Comparison of ENCODE assay signal across 21 mouse cellular contexts in the genomic region with DNA sequence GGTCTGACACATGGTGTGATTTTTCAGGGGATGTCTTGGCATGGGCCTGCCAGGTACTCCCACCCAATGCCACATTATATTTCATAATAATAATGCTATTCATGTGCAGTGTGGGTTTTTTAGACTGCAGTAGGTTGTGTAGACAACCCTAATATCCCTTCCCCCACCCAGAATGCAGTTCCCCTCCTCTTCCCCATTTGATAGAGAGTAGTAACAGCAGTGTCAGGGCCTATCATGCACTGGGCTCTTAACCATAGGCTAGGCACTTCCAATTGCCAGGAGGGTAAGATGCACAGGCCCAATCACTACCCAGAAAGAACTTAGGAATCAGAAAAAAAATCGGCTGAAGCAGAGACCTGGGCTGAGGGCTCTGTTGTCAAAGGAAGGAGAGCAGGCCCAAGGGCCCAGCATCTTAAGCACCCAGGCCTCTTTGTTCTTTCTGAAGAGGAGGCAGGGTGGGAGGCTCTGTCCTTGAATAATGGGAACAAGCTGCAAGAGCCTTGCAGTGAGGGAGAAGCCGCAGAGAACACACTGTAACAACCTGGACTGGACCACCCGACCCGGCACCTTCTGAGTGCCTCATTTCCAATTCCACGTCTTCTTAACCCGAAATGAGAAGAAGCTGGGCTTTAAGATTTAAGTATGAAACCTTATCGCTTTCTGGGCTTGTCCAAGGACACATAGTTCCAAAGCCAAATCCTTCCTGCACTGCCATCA. TPM values are rescaled to one million over a fixed set of nuclear protein-coding genes. Genes with fewer than 3 reads are reported as not detected.
DNase-seq lines count a peak whose midpoint lies in the region; ATAC-seq and TF ChIP-seq lines count a peak whose summit lies in the region.
"Had no signal": no experiment of that assay in that cellular context is flagged by ENCODE, and none has a peak within 500 bp of the region (broad histone marks: within the 10 kb centered on the region; RNA-seq: fewer than 3 reads in every experiment).

No protein-coding gene starts in this region.

- 86% methylated on average over 7 of the region's 7 CpGs for WGBS in kidney, embryonic 14.5 days

- H3K36me3 ChIP-seq in MEL (ENCODE audit: control insufficient read depth in 1 of 2, insufficient read depth in 2 of 2, low read length in 2 of 2) = no peaks in the 10 kb centered on the region
- no peaks in the 10 kb centered on the region for H3K36me3 ChIP-seq in kidney, embryonic 14.5 days (ENCODE audit: control insufficient read depth, insufficient read depth, low read length)
- H3K36me3 ChIP-seq: embryonic facial prominence, embryonic 13.5 days; forebrain, embryonic 12.5 days; G1E; heart, embryonic 15.5 days; hindbrain, embryonic 10.5 days; intestine, embryonic 15.5 days had no signal

- intact Hi-C loops in gastrocnemius, adult 2 months (cut with DNase I) = loop anchor here (2.0 kb wide), 2 partner anchors 43 to 79 kb away; no protein-coding TSS in a partner anchor

- no peaks in the 10 kb centered on the region for H3K27me3 ChIP-seq in MEL (ENCODE audit: control insufficient read depth in 1 of 2, insufficient read depth in 2 of 2, low read length in 2 of 2)
- H3K27me3 ChIP-seq in kidney, embryonic 14.5 days (ENCODE audit: control insufficient read depth, insufficient read depth, low read length) = no peaks in the 10 kb centered on the region
- H3K27me3 ChIP-seq: embryonic facial prominence, embryonic 13.5 days; forebrain, embryonic 12.5 days; heart, embryonic 15.5 days; intestine, embryonic 15.5 days had no signal

- TF ChIP-seq RAD21 in MEL (IDR thresholded peaks at IDR 0.05; ENCODE audit: low read depth, low read length) = no peak

- no peak for TF ChIP-seq EP300 in MEL (IDR thresholded peaks at IDR 0.05; ENCODE audit: low read depth in 1 of 2, low read length in 2 of 2)

- H3K4me3 ChIP-seq in gastrocnemius, adult 2 months = no peak overlapping the region
- H3K4me3 ChIP-seq in MEL (ENCODE audit: control insufficient read depth in 1 of 2, insufficient read depth in 1 of 2, low read depth in 2 of 2, low read length in 2 of 2) = no peak overlapping the region
- H3K4me3 ChIP-seq in kidney, embryonic 14.5 days (ENCODE audit: low read length) = no peak overlapping the region
- H3K4me3 ChIP-seq: embryonic facial prominence, embryonic 13.5 days; forebrain, embryonic 12.5 days; heart, embryonic 15.5 days; hindbrain, embryonic 10.5 days; intestine, embryonic 15.5 days had no signal

- no peak for TF ChIP-seq POLR2A in MEL (IDR thresholded peaks at IDR 0.05; ENCODE audit: control insufficient read depth in 1 of 2, insufficient read depth in 1 of 2, low read depth in 1 of 2, low read length in 2 of 2, poor library complexity in 1 of 2)

- peaks cover 0 to 5% of the 10 kb centered on the region in 2 experiments; a peak in 2 of 4 replicates for H3K4me1 ChIP-seq in MEL (ENCODE audit: control insufficient read depth in 1 of 2, insufficient read depth in 2 of 2, low read length in 2 of 2)
- H3K4me1 ChIP-seq in kidney, embryonic 14.5 days (ENCODE audit: control insufficient read depth, insufficient read depth, low read length) = no peaks in the 10 kb centered on the region
- H3K4me1 ChIP-seq: embryonic facial prominence, embryonic 13.5 days; forebrain, embryonic 12.5 days; hindbrain, embryonic 10.5 days had no signal

- H3K79me2 ChIP-seq in MEL (ENCODE audit: control insufficient read depth, insufficient read depth, low read length, poor library complexity) = no peaks in the 10 kb centered on the region

- no peak overlapping the region for H3K9ac ChIP-seq in MEL (ENCODE audit: control insufficient read depth, low read depth, low read length, poor library complexity, severe bottlenecking)
- H3K9ac ChIP-seq in kidney, embryonic 14.5 days (ENCODE audit: low read depth, low read length) = no peak overlapping the region
- H3K9ac ChIP-seq: embryonic facial prominence, embryonic 13.5 days; forebrain, embryonic 12.5 days; heart, embryonic 15.5 days; hindbrain, embryonic 14.5 days; intestine, embryonic 15.5 days had no signal

- peak overlapping the region; percentile 92 for H3K27ac ChIP-seq in gastrocnemius, adult 2 months
- no peak overlapping the region for H3K27ac ChIP-seq in MEL (ENCODE audit: control insufficient read depth, low read depth, low read length)
- no peak overlapping the region for H3K27ac ChIP-seq in kidney, embryonic 14.5 days (ENCODE audit: low read depth, low read length)
- H3K27ac ChIP-seq: embryonic facial prominence, embryonic 13.5 days; forebrain, embryonic 12.5 days; heart, embryonic 15.5 days; hindbrain, embryonic 10.5 days; hindbrain, embryonic 14.5 days; intestine, embryonic 15.5 days had no signal

- no peak overlapping the region for H3K4me2 ChIP-seq in kidney, embryonic 14.5 days (replicated peaks; ENCODE audit: low read depth, low read length)
- H3K4me2 ChIP-seq: embryonic facial prominence, embryonic 13.5 days; forebrain, embryonic 12.5 days; heart, embryonic 11.5 days; heart, embryonic 15.5 days; hindbrain, embryonic 14.5 days; intestine, embryonic 15.5 days had no signal

- ATAC-seq in granulocyte monocyte progenitor cell, adult 5-6 weeks (replicated peaks; ENCODE audit: poor library complexity, severe bottlenecking) = peak; percentile 37
- no peak for ATAC-seq in kidney, embryonic 14.5 days (ENCODE audit: low FRiP score, low TSS enrichment)
- ATAC-seq: forebrain, embryonic 16.5 days; intestine, embryonic 15.5 days had no signal

- H3K9me3 ChIP-seq in MEL (replicated peaks; ENCODE audit: insufficient read depth, low read length) = no peaks in the 10 kb centered on the region
- no peaks in the 10 kb centered on the region for H3K9me3 ChIP-seq in kidney, embryonic 14.5 days (ENCODE audit: control insufficient read depth, low read length)
- H3K9me3 ChIP-seq: embryonic facial prominence, embryonic 13.5 days; forebrain, embryonic 12.5 days; G1E; heart, embryonic 15.5 days; hindbrain, embryonic 10.5 days; intestine, embryonic 15.5 days had no signal

- no peak for TF ChIP-seq CTCF in gastrocnemius, adult 2 months (IDR thresholded peaks at IDR 0.05)
- TF ChIP-seq CTCF in MEL (IDR thresholded peaks at IDR 0.05 in 2 of 3, conservative IDR thresholded peaks at IDR 0.05 in 1 of 3; ENCODE audit: control insufficient read depth in 1 of 3, insufficient read depth in 1 of 3, low read depth in 2 of 3, low read length in 3 of 3, poor library complexity in 1 of 3, severe bottlenecking in 1 of 3) = no peak

- no peak for DNase-seq in gastrocnemius, adult 2 months
- no peak for DNase-seq in gastrocnemius, adult 18-20 months (ENCODE audit: low spot score)
- DNase-seq in MEL (ENCODE audit: low read depth, low spot score) = peak; percentile 55
- peak; percentile 75 for DNase-seq in testis, postnatal 10 days (ENCODE audit: low spot score)
- DNase-seq in right cerebral cortex, postnatal 10 days (ENCODE audit: low spot score in 2 of 2) = no peak
- DNase-seq: cerebellum, adult 18-20 months; cerebellum, adult 9-11 months; cerebellum, postnatal 36 days; gastrocnemius, postnatal 25 days; heart, adult 18-20 months had no signal

TF ChIP-seq in MEL, 35 proteins besides CTCF, POLR2A, EP300 and RAD21:
- no peak for TF ChIP-seq CHD1 (IDR thresholded peaks at IDR 0.05; ENCODE audit: low read depth, low read length)
- TF ChIP-seq MEF2A (IDR thresholded peaks at IDR 0.05; ENCODE audit: extremely low read depth, insufficient replicate concordance, low read depth, low read length, poor library complexity, severe bottlenecking) = no peak
- peak; percentile 16; the same call in 1 of the 2 replicates for TF ChIP-seq BHLHE40 (IDR thresholded peaks at IDR 0.05; ENCODE audit: borderline replicate concordance, low read depth, low read length)
- TF ChIP-seq NELFE (IDR thresholded peaks at IDR 0.05; ENCODE audit: low read depth, low read length) = no peak
- no peak for TF ChIP-seq NRF1 (IDR thresholded peaks at IDR 0.05; ENCODE audit: insufficient read depth, low read depth, low read length, poor library complexity, severe bottlenecking)
- TF ChIP-seq TBP (IDR thresholded peaks at IDR 0.05; ENCODE audit: low read depth, low read length) = 0 out of 2 replicates have a peak, but pooled peaks have one; percentile 27
- peak; percentile 43 for TF ChIP-seq CHD2 (IDR thresholded peaks at IDR 0.05; ENCODE audit: low read length)

RNA-seq across cellular contexts. Expression of a gene that starts 33.9 kb away (rescaled TPM):
- 100 to 1,000 TPM; 243 to 313 TPM for total RNA-seq in gastrocnemius, adult 2 months (2021)
- total RNA-seq in gastrocnemius, adult 18-20 months (2021) = 100 to 1,000 TPM; 238 to 306 TPM
- 51.6 and 75.6 TPM in 2 replicates for total RNA-seq in MEL (2012; rRNA removed)
- polyA plus RNA-seq in MEL (2012; ENCODE audit: insufficient read depth in 1 of 2, insufficient read length in 2 of 2, low read depth in 1 of 2, low replicate concordance in 2 of 2, missing spikeins in 1 of 2) = 10 to 100 TPM in 1 of 2 experiments, not detected in 1; 44.2 TPM
- total RNA-seq in granulocyte monocyte progenitor cell, adult 5-6 weeks (2014; fragmentation: Nextera tagmentation) = 38.6 and 70.1 TPM in 2 replicates
- 62.0 and 76.5 TPM in 2 replicates for total RNA-seq in granulocyte monocyte progenitor cell, adult 5-6 weeks (2017)
- 28.0 TPM in 2 replicates for polyA plus RNA-seq in kidney, embryonic 14.5 days (2014; fragmentation: Nextera tagmentation; extraction: Ambion mirVana)

Comparison
In these comparisons a context has a peak if more than half of its experiments do, and no peak if none do; other contexts are left out.
1. DNase-seq: peak in MEL (single experiment) and testis, postnatal 10 days (single experiment); none in gastrocnemius, adult 2 months (single experiment), gastrocnemius, adult 18-20 months (single experiment) and right cerebral cortex, postnatal 10 days (0 of 2).